Mouse (Mus musculus) lung, postnatal 0 days (tissue): ENCODE data around the gene Itfg2.

Experiments used
- CTCF ChIP-seq: IDR thresholded peaks from 2 replicates; pipeline ENCODE4 v1.5.1; 2016; ENCODE audit warnings: antibody characterized with exemption, mild to moderate bottlenecking
- EP300 ChIP-seq: IDR thresholded peaks from 2 replicates; pipeline ENCODE4 v1.6.1; 2016; ENCODE audit warnings: antibody characterized with exemption, mild to moderate bottlenecking, control low read depth

- TF ChIP-seq CTCF (no peak), EP300 (no peak)
Observed at GRCm38 (mm10) chr6:128385026-128385425, 39.7 kb downstream of the Itfg2 start.
